Mouse (Mus musculus): ENCODE measurements around the gene Dmac2.
A peak's percentile ranks its signal among the peaks of the same experiment; 100 is the strongest.

Dmac2 gene

DNA sequence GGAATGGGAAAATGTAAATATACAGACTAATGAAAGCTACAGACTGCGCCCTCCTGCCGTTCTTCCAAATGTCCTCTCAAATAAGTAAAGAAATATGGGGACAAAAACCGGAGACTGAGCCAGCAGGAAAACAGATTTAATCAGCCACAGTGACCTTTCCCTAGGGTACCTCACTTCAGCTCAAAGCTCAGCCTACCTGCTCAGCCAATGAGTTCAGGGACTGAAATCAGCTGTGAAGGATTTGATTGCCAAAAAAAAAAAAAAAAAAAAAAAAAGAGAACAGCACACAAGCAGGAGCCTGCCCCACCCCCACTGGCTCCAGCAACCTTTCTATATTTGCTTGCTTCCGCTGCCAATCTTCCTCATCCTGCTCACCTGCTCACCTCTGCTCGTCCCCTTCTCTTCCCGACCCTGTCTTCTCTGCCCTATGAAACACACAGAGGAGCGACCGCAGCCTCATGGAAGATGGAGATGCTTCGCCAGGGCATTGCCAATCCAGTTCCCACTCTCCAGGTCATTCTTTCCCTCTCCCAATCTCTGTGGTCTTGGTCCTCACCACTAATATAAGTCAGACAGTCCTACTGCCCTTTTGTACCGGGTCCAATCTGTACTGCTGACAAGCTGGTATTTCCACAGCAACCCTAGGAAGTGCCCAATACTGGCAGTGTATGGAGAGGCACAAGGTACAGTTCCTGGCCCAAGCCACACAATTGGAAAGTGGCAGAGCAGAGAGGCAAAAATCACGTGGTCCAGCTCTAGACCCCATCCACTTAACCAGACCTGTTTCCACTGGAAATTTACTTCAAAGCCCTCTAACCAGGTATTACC is 36.6 kb downstream of the Dmac2 start:
- DNase-seq = no peak

DNA sequence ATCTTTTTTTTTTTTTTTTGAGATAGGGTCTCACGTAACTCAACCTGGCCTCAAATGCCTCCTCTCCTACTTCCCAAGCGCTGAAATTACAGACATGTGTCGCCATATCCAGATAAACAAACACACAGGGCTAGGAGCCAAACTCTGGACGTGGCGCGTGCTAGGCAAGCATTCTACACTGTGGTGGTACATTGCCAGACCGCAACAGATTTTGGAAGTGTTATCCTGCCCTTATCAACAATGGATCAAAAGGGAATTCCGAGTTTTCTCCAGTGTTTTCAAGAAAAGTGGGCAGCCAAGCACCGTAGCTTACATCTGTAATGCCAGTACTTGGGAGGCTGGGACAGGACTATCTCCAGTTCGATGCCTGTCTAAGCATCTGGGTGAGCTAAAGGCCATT is 38.6 kb downstream of the Dmac2 start:
- DNase-seq = no peak

DNA sequence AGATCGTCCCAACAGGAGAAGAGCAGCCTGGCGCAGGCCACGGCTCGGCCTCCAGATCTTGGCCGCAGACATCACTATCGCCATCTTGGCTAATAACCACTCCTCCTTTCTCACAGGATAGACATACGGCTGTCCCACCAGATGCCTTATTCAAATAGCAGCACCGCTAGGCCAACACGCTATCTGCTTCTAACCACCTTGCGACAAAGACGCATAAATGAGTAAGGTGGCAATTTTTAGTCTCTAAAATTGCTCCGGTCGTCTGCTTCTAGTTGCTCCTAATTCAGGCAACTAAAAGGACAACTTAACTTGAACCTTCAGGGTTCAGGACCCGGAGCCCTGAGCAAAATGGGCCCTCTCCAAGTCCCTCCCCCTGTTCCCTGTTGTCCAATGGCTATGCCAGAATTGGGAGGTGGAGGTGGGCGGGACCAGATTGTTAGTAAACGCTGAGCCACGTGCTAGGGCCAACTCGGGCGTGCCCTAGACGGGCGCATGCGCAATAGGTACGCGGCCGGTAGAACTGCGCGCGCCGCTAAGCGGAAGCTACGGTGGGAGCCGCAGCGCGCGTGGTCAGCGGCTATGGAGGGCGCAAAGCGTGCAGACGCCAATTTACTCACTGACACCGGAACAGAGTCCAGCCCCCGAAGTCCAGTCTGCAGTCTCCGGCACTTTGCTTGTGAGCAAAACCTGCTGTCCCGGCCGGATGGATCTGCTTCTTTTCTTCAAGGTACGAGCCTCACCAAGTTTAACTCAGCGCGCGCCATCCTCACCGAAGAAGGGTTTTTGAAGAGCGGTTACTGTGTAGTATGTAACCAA is 39.7 kb downstream of the Dmac2 start, which contains the start of the genes Bckdha and Exosc5:
Gene Bckdha, minus strand, starts transcription at position 325 of the 816 bp plus-strand sequence.
Gene Exosc5, plus strand, starts transcription at position 508 of the 816 bp plus-strand sequence.
- peak; percentile 96 to 98 for DNase-seq

DNA sequence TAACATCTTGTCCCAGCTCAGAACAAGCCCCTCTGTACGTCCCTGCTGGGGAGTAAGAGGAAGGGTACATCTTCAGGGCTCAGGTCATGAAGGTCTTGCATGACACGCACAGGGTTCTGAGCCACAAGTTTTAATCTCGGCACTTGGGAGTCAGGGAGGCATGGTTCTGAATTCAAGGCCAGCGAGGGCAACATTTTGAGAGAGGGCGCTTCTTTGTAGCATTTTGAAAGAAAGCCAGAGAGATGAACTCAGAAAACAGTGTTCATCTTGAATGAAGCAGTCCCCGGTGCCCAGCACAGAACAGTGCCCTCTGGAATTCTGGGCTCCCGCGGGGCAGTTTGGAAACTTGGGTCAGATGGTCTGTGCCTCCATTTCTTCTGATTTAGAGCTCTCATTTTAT is 47.2 kb downstream of the Dmac2 start:
- no peak for DNase-seq

DNA sequence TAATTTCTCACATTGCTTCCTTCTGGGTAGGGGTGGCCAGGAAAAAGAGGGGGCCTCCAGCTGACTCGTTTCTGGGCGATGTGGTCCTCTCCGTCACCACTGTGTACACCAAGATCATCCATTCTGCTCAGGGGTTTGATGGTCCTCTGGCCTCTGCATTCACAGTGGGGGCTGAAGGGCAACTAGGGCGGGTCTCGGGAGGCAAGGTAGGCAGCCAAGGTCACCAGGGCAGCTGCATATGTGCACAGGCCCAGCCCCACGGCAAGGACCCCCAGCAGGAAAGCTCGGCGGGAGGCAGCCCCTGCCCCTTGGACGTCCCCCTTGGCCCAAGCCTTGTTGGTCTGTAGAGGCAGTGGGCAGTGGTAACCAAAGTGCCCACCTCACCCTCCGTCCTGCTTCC is 49.9 kb downstream of the Dmac2 start:
- DNase-seq = no peak

DNA sequence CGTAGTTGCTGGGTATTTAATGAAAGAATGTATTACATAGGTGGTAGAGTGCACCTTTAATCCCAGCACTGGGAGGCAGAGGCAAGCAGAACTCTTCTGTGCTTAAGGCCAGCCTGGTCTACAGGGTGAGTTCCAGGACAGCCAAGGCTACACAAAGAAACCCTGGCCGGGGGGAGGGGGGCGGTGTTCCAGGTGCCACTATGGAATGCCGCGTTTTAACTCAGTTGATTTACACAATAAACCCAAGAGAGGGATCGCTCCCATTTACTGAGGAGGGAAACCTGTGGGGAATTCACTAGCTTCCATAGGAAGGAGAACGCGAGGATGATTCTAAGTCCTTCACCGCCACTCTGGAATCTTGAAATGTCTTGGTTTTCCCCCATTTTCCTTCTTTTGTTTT is 50.4 kb downstream of the Dmac2 start:
- DNase-seq = no peak

DNA sequence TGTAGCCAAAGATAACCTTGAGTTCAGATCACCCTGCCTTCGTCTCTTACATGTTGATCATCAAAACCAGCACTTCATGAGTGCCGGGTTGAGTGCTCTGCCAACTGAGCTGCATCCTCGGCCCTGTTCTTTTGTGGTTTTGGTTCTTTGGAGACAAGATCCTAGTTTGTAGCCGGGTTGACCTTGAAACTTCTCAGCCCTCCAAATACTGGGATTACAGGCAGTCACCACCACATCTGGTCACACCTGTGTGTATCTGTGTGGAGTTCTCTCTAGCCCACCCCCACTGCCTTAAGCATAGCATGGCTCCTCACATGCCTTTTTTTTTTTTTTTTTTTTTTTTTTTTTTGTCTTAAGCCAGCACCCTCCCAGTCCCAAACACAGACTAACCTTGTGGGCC is 50.9 kb downstream of the Dmac2 start:
- no peak for DNase-seq

DNA sequence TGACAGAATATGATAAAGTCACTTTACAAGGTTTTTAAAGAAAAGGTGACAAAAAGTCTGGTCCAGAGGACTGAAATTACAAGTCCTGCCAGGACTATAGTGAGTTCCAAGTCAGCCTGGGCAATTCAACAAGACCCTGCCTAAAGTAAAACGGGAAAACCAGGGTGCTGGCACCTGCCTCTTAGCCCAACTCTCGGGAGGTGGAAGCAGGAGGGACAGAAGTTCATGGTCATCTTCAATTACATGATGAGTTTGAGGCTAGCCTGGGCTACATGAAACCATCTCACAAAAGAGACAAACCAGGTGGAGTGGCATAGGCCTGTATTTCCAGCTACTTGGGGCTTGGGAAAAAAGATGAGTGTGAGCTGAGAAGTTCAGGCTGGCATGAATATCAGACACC is 52.5 kb downstream of the Dmac2 start:
- no peak for DNase-seq

DNA sequence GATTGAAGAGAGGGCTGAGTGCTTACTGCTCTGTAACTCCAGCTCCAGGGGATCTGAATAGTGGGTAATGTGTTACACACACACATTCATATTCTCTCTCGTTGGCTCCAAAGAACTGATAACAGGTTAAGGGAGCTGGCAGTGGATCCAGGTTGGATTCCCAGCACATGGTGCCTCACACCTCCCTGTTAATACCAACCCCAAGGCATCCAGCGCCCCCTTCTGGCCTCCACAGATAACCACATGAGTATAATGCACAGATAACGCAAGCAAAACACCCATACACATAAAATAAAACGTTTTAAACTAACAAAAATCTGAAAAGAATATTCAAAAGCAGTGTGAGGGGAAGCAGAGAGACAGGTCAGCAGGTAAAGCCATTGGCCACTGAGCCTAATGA is 53.2 kb downstream of the Dmac2 start:
- no peak for DNase-seq

DNA sequence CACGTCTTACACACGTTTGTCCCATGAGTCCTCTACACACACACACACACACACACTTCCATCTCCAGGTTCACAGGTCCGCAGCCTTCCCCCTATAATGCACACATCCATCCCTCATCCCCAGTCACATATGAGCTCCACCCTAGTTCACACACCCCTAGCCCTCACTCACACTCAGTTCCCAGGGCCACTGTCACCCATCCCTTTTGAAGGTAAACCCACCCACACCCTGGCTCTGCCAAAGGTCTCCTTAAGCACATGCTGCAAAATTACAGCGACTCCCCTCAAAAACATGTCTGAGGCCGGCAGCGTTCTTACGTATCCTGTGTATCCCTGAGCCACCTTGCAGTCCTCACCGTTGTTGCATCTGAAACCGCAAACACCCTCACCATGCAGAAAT is 55.1 kb downstream of the Dmac2 start:
- no peak for DNase-seq

DNA sequence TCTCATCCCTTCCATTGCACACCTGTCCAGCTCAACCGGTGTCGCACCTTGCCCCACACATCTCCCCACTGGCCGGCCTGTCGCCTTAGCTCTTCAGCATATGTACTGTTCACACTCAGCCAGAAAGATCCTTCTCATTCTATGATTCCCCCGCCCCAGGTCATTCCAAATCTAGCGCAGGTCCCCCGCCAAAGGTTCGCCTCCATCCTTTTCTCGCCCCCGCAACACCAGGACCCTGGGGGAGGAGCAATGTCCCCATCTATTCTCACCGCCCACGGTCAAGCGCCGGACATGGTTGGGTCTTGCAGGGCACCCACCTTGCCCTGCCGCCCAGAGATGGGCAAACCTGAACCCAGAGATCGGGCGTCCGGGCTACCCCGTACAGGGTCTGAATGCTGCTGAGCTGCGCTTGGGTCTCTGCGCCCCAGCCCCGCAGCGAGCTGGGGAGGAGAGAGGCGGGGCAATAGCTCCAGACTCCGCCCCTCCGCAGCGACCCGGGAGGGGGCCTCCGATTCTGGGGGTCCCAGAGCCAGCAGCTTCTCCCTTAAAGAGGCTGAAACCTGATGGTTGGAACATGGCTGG is 55.6 kb downstream of the Dmac2 start, which contains the start of gene Tmem91:
Gene Tmem91, minus strand, starts transcription at position 448 of the 582 bp plus-strand sequence.
- DNase-seq = no peak
